Mouse (Mus musculus) liver, adult 2 months (tissue): ENCODE measurements at regions not wholly inside any gene's neighbourhood (a gene's known extent, or its start where the extent isn't known, plus 50 kb on each side); places are given as distances from the start of the nearest gene placed in this dataset.

ENCODE experiments used
- DNase-seq: peaks from one replicate; pipeline ENCODE4 v3.0.0-alpha.2; 2011; ENCODE audit warnings: low read depth, low spot score; ENCODE audit errors: extremely low read depth
- H3K27ac ChIP-seq: fragments of 200-500 bp; replicated peaks from 2 replicates; pipeline ENCODE4 v1.5.1; 2012; ENCODE audit warnings: low read depth, mild to moderate bottlenecking, control low read depth, inconsistent platforms, low read length; ENCODE audit not compliant: insufficient read depth
- H3K27me3 ChIP-seq: fragments of 200-500 bp; 2 replicates; pipeline ENCODE4 v1.6.1; 2012; ENCODE audit warnings: mild to moderate bottlenecking, moderate library complexity, low read length, inconsistent platforms; ENCODE audit not compliant: control insufficient read depth, insufficient read depth
- H3K36me3 ChIP-seq: fragments of 200-500 bp; 2 replicates; pipeline ENCODE4 v1.6.1; 2012; ENCODE audit warnings: low read length, inconsistent platforms; ENCODE audit not compliant: control insufficient read depth, insufficient read depth
- H3K4me1 ChIP-seq: fragments of 200-500 bp; 2 replicates; pipeline ENCODE4 v1.6.1; 2011; ENCODE audit warnings: low read length; ENCODE audit not compliant: control insufficient read depth, insufficient read depth
- H3K4me3 ChIP-seq: fragments of 200-500 bp; 2 replicates; pipeline ENCODE4 v1.5.1; 2011; ENCODE audit warnings: low read depth, mild to moderate bottlenecking, control low read depth, low read length, moderate library complexity; ENCODE audit not compliant: insufficient read depth
- H3K79me2 ChIP-seq: fragments of 200-500 bp; 2 replicates; pipeline ENCODE4 v1.6.1; 2012; ENCODE audit warnings: inconsistent platforms, mild to moderate bottlenecking, low read length, moderate library complexity; ENCODE audit not compliant: control insufficient read depth, insufficient read depth
- H3K9ac ChIP-seq: fragments of 200-500 bp; 2 replicates; pipeline ENCODE4 v1.6.1; 2012; ENCODE audit warnings: low read depth, mild to moderate bottlenecking, control low read depth, inconsistent platforms, low read length
- CTCF ChIP-seq: fragments of 200-500 bp; IDR thresholded peaks from 2 replicates; pipeline ENCODE4 v1.5.1; 2011; ENCODE audit warnings: low read depth, low read length, control low read depth
- POLR2A ChIP-seq: fragments of 200-500 bp; IDR thresholded peaks from 2 replicates; pipeline ENCODE4 v1.6.1; 2011; ENCODE audit warnings: low read length, control low read depth; ENCODE audit not compliant: insufficient read depth; ENCODE audit errors: extremely low read depth
- WGBS: fragments of 180-500 bp; shearing (Covaris S2); methylation state at CpG from one replicate; pipeline ENCODE4 v1.1.7; 2018; 5-methylcytosine and 5-hydroxymethylcytosine counted together

DNA sequence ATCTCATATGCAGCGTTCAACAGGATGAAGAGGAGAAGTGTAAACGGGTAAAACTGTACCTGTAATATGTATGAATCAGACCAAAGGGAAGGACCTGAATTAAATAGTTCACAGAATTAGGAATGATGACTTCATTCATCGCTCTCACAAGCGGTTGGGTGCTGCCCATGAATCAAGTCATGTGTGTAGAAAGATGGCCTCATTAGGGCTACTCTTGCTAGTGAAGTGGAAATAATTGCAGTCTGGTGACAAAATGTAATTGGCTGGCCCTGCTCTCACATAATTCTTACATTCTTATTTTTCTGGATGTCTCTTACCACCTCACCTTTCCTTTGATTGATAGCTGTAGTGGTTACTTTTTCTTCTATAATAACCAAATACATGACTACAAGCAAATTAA is 80.1 kb upstream of the Fat1 start:
- Histone ChIP-seq H3K36me3 (no peaks in the 10 kb centered on the region), H3K79me2 (no peaks in the 10 kb centered on the region; the same call in 1 of the 2 replicates), H3K4me1 (no peaks in the 10 kb centered on the region), H3K4me3 (no peak overlapping the region), H3K9ac (no peak overlapping the region), H3K27me3 (no peaks in the 10 kb centered on the region), H3K27ac (no peak overlapping the region)
- no peak for TF ChIP-seq CTCF
- no peak for TF ChIP-seq POLR2A
- no peak for DNase-seq
- WGBS, result 91% methylated on average over 4 of the region's 4 CpGs

GRCm38 (mm10) chr8:44867202-44867601 is 68.0 kb upstream of the Fat1 start:
- H3K27ac ChIP-seq, result no peak overlapping the region
- no peak for TF ChIP-seq CTCF
- TF ChIP-seq POLR2A, result no peak
- 75% methylated on average over 6 of the region's 6 CpGs for WGBS
- DNase-seq, result no peak
- no peaks in the 10 kb centered on the region for H3K4me1 ChIP-seq
- no peaks in the 10 kb centered on the region for H3K27me3 ChIP-seq
- no peaks in the 10 kb centered on the region for H3K79me2 ChIP-seq
- no peaks in the 10 kb centered on the region for H3K36me3 ChIP-seq
- no peak overlapping the region for H3K4me3 ChIP-seq
- no peak overlapping the region for H3K9ac ChIP-seq

DNA sequence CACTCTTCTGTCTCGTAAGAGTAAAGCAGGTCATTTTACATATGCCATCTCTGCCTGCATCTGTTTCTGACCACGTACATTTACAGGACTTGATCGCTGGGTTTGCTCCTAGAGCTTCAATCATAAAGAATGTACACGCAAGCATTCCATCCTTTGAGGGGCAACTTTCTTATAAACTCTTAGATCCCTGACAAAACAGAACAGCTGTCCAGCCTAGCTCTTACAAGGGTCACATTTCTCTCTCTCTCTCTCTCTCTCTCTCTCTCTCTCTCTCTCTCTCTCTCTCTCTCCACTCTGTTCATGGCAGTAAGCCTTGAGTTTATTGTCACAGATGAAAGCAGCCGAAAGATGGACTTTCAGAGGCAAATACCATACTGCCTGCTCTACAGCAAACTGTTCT is 67.6 kb upstream of the Fat1 start:
- Histone ChIP-seq H3K79me2 (no peaks in the 10 kb centered on the region), H3K27ac (no peak overlapping the region), H3K9ac (no peak overlapping the region), H3K4me3 (no peak overlapping the region), H3K4me1 (no peaks in the 10 kb centered on the region), H3K27me3 (no peaks in the 10 kb centered on the region), H3K36me3 (no peaks in the 10 kb centered on the region)
- DNase-seq, result no peak
- WGBS, result 82% methylated on average over 5 of the region's 5 CpGs
- no peak for TF ChIP-seq POLR2A
- no peak for TF ChIP-seq CTCF

- no peak overlapping the region for H3K27ac ChIP-seq
- H3K27me3 ChIP-seq, result no peaks in the 10 kb centered on the region
- TF ChIP-seq POLR2A, result no peak
- no peak for TF ChIP-seq CTCF
- DNase-seq, result no peak
- H3K4me1 ChIP-seq, result no peaks in the 10 kb centered on the region
- H3K79me2 ChIP-seq, result no peaks in the 10 kb centered on the region
- H3K36me3 ChIP-seq, result no peaks in the 10 kb centered on the region
- H3K4me3 ChIP-seq, result no peak overlapping the region
- no peak overlapping the region for H3K9ac ChIP-seq
- WGBS, result 79% methylated on average over 5 of the region's 5 CpGs
Observed at GRCm38 (mm10) chr8:44877066-44877465, 58.2 kb upstream of the Fat1 start.

GRCm38 (mm10) chr8:44878208-44878607 is 57.0 kb upstream of the Fat1 start:
- H3K4me3 ChIP-seq, result no peak overlapping the region
- H3K27me3 ChIP-seq, result no peaks in the 10 kb centered on the region
- H3K9ac ChIP-seq, result no peak overlapping the region
- H3K27ac ChIP-seq, result no peak overlapping the region
- DNase-seq, result no peak
- H3K4me1 ChIP-seq, result no peaks in the 10 kb centered on the region
- TF ChIP-seq POLR2A (no peak), CTCF (no peak)
- WGBS, result 57% methylated on average over 3 of the region's 3 CpGs
- H3K36me3 ChIP-seq, result no peaks in the 10 kb centered on the region
- no peaks in the 10 kb centered on the region for H3K79me2 ChIP-seq

DNA sequence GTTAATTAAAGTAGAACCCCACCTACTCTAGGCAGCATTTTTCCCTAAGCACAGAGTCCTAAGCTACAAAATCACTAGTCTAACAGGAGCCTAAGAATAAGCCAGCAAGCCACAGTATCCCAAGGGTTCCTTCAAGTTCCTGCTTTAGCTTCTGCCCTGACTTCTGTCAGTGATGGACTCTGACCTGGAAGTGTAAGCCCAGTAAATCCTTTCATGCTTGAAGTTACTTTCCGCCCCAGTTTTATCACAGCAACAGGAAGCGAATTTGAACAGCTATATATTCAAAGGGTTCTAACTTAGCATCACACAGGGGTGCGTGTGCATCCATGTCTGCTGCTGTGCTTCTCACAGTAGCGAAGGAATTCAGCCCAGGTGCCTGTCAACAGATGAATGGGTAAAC is 56.1 kb upstream of the Fat1 start:
- Histone ChIP-seq H3K36me3 (no peaks in the 10 kb centered on the region), H3K4me3 (no peak overlapping the region), H3K9ac (no peak overlapping the region), H3K27me3 (no peaks in the 10 kb centered on the region), H3K27ac (no peak overlapping the region), H3K79me2 (no peaks in the 10 kb centered on the region), H3K4me1 (no peaks in the 10 kb centered on the region)
- WGBS, result 70% methylated on average over 4 of the region's 4 CpGs
- TF ChIP-seq CTCF (no peak), POLR2A (no peak)
- no peak for DNase-seq
